Mouse (Mus musculus) midbrain, embryonic 14.5 days (tissue): Measurements from ENCODE around the gene Med20. TPM values are rescaled to one million over a fixed set of nuclear protein-coding genes. Genes with fewer than 3 reads are reported as not detected.
A peak's percentile ranks its signal among the peaks of the same experiment; 100 is the strongest.

ENCODE experiments used
- ATAC-seq: fragments of 200-750 bp; cut with Nextera tagmentation; 2 replicates; pipeline ENCODE4 v1.8.0; 2017; ENCODE audit warnings: moderate number of reproducible peaks, moderate library complexity; ENCODE audit not compliant: low FRiP score, low TSS enrichment
- DNase-seq: peaks from one replicate; pipeline ENCODE4 v3.0.0-alpha.2; 2015
- H3K27ac ChIP-seq: fragments of 300-500 bp; sonication (generic); replicated peaks from 2 replicates; pipeline ENCODE4 v1.5.1; 2014; ENCODE audit warnings: mild to moderate bottlenecking, low read depth, low read length, moderate library complexity
- H3K27me3 ChIP-seq: fragments of 300-500 bp; sonication (generic); 2 replicates; pipeline ENCODE4 v1.6.1; 2014; ENCODE audit warnings: low read length, control low read depth, mixed read lengths; ENCODE audit not compliant: control insufficient read depth, insufficient read depth
- H3K36me3 ChIP-seq: fragments of 300-500 bp; sonication (generic); 2 replicates; pipeline ENCODE4 v1.6.1; 2014; ENCODE audit warnings: low read length, control low read depth; ENCODE audit not compliant: control insufficient read depth, insufficient read depth
- H3K4me1 ChIP-seq: fragments of 300-500 bp; sonication (generic); 2 replicates; pipeline ENCODE4 v1.6.1; 2014; ENCODE audit warnings: mild to moderate bottlenecking, antibody characterized with exemption, low read length, control low read depth; ENCODE audit not compliant: control insufficient read depth, insufficient read depth
- H3K4me2 ChIP-seq: fragments of 300-500 bp; sonication (generic); 2 replicates; pipeline ENCODE4 v1.6.1; 2014; ENCODE audit warnings: mild to moderate bottlenecking, low read length, moderate library complexity
- H3K4me3 ChIP-seq: fragments of 300-500 bp; sonication (generic); replicated peaks from 2 replicates; pipeline ENCODE4 v1.5.1; 2014; ENCODE audit warnings: low read depth, low read length
- H3K9ac ChIP-seq: fragments of 300-500 bp; sonication (generic); replicated peaks from 2 replicates; pipeline ENCODE4 v1.6.1; 2014; ENCODE audit warnings: mild to moderate bottlenecking, low read length, moderate library complexity
- H3K9me3 ChIP-seq: fragments of 300-500 bp; sonication (generic); 2 replicates; pipeline ENCODE4 v1.6.1; 2016; ENCODE audit warnings: low read length, control low read depth, mixed read lengths; ENCODE audit not compliant: control insufficient read depth
- WGBS: fragments of 180-500 bp; shearing (Covaris S2); extraction: QIAGEN DNeasy Blood & Tissue Kit; methylation state at CpG from one replicate; pipeline ENCODE4 v1.1.7; 2014; 5-methylcytosine and 5-hydroxymethylcytosine counted together
- polyA plus RNA-seq: library from polyadenylated mRNA; unstranded; fragments of >200 nt; fragmentation: Nextera tagmentation; extraction: Ambion mirVana; gene quantifications from 2 replicates; pipeline ENCODE4 v1.2.1, GENCODE M21; 2014

Med20 gene
- polyA plus RNA-seq, 1 experiment from 2014 or later, result 49.5 TPM

GRCm38 (mm10) chr17:47627791-47628190 is 16.4 kb downstream of the Med20 start:
- DNase-seq, result no peak
- H3K9me3 ChIP-seq, result no peaks in the 10 kb centered on the region
- no peak overlapping the region for H3K4me3 ChIP-seq
- WGBS, result 87% methylated on average over 2 of the region's 2 CpGs
- no peak overlapping the region for H3K4me2 ChIP-seq
- no peaks in the 10 kb centered on the region for H3K27me3 ChIP-seq
- H3K27ac ChIP-seq, result no peak overlapping the region
- no peak for ATAC-seq
- H3K4me1 ChIP-seq, result peaks cover 25% of the 10 kb centered on the region
- H3K9ac ChIP-seq, result no peak overlapping the region
- peaks cover 24% of the 10 kb centered on the region for H3K36me3 ChIP-seq

- Histone ChIP-seq H3K27me3 (no peaks in the 10 kb centered on the region), H3K4me3 (peak overlapping the region; percentile 70), H3K27ac (peak overlapping the region; percentile 95), H3K36me3 (peaks cover 12% of the 10 kb centered on the region), H3K4me1 (peaks cover 26% of the 10 kb centered on the region), H3K9me3 (no peaks in the 10 kb centered on the region), H3K9ac (peak overlapping the region; percentile 80), H3K4me2 (peak overlapping the region; percentile 67)
- peak; percentile 95 for ATAC-seq
- under 1% methylated on average over 62 of the region's 63 CpGs for WGBS
- DNase-seq, result peak; percentile 98
These were observed 17.7 kb downstream of the Med20 start for GRCm38 (mm10) chr17:47628851-47629676.

GRCm38 (mm10) chr17:47629717-47630677 is 18.6 kb downstream of the Med20 start:
- ATAC-seq (peak; percentile 46), DNase-seq (peak; percentile 60)
- Histone ChIP-seq H3K27ac (peak overlapping the region; percentile 95), H3K4me3 (peak overlapping the region; percentile 70), H3K4me1 (peaks cover 26% of the 10 kb centered on the region), H3K4me2 (peak overlapping the region; percentile 67), H3K9ac (peak overlapping the region; percentile 80), H3K27me3 (no peaks in the 10 kb centered on the region), H3K36me3 (peaks cover 11% of the 10 kb centered on the region), H3K9me3 (no peaks in the 10 kb centered on the region)
- WGBS, result under 1% methylated on average over 61 of the region's 61 CpGs

GRCm38 (mm10) chr17:47630678-47631065 is 19.3 kb downstream of the Med20 start, which contains the start of gene Usp49:
Gene Usp49 (plus strand): TSS chr17:47630690.
- Histone ChIP-seq H3K36me3 (peaks cover 12% of the 10 kb centered on the region), H3K27me3 (no peaks in the 10 kb centered on the region), H3K4me2 (peak within 1 kb of the TSS; percentile 67), H3K9ac (peak within 1 kb of the TSS; percentile 80), H3K9me3 (no peaks in the 10 kb centered on the region), H3K4me3 (peak within 1 kb of the TSS; percentile 70), H3K27ac (peak within 1 kb of the TSS; percentile 95), H3K4me1 (peaks cover 26% of the 10 kb centered on the region)
- ATAC-seq, result no peak
- 2% methylated on average over 3 of the region's 3 CpGs for WGBS
- DNase-seq, result no peak

GRCm38 (mm10) chr17:47632181-47632840 is 20.9 kb downstream of the Med20 start:
- peaks cover 26% of the 10 kb centered on the region for H3K4me1 ChIP-seq
- H3K27me3 ChIP-seq, result no peaks in the 10 kb centered on the region
- H3K36me3 ChIP-seq, result peaks cover 15% of the 10 kb centered on the region; the same call in 1 of the 2 replicates
- peak overlapping the region; percentile 67 for H3K4me2 ChIP-seq
- WGBS, result 76% methylated on average over 4 of the region's 4 CpGs
- no peaks in the 10 kb centered on the region for H3K9me3 ChIP-seq
- H3K27ac ChIP-seq, result no peak overlapping the region
- no peak for ATAC-seq
- H3K9ac ChIP-seq, result no peak overlapping the region
- no peak overlapping the region for H3K4me3 ChIP-seq
- no peak for DNase-seq

GRCm38 (mm10) chr17:47633999-47634770 is 22.8 kb downstream of the Med20 start:
- H3K36me3 ChIP-seq, result peaks cover 15% of the 10 kb centered on the region; the same call in 1 of the 2 replicates
- H3K27ac ChIP-seq, result no peak overlapping the region
- H3K4me1 ChIP-seq, result peaks cover 24% of the 10 kb centered on the region
- WGBS, result 84% methylated on average over 7 of the region's 7 CpGs
- DNase-seq (no peak), ATAC-seq (no peak)
- no peaks in the 10 kb centered on the region for H3K9me3 ChIP-seq
- no peaks in the 10 kb centered on the region for H3K27me3 ChIP-seq
- H3K4me2 ChIP-seq, result no peak overlapping the region
- no peak overlapping the region for H3K4me3 ChIP-seq
- H3K9ac ChIP-seq, result no peak overlapping the region

- no peaks in the 10 kb centered on the region for H3K9me3 ChIP-seq
- no peaks in the 10 kb centered on the region for H3K4me1 ChIP-seq
- H3K9ac ChIP-seq, result no peak overlapping the region
- DNase-seq (no peak), ATAC-seq (no peak)
- no peak overlapping the region for H3K4me2 ChIP-seq
- 83% methylated on average over 2 of the region's 2 CpGs for WGBS
- H3K36me3 ChIP-seq, result no peaks in the 10 kb centered on the region
- no peaks in the 10 kb centered on the region for H3K27me3 ChIP-seq
- no peak overlapping the region for H3K4me3 ChIP-seq
- H3K27ac ChIP-seq, result no peak overlapping the region
These were observed 31.6 kb downstream of the Med20 start for GRCm38 (mm10) chr17:47642992-47643391.
